Mouse (Mus musculus) testis, adult 2 months (tissue): ENCODE data around the gene Tmem106c.

Experiments
- CTCF ChIP-seq: fragments of 200-500 bp; IDR thresholded peaks from 2 replicates; pipeline ENCODE4 v1.5.1; 2012; ENCODE audit warnings: low read depth, mild to moderate bottlenecking, inconsistent platforms, low read length, moderate library complexity; ENCODE audit not compliant: control insufficient read depth, insufficient read depth, insufficient replicate concordance
- POLR2A ChIP-seq: fragments of 200-500 bp; IDR thresholded peaks from 2 replicates; pipeline ENCODE4 v1.6.1; 2012; ENCODE audit warnings: low read depth, mild to moderate bottlenecking, inconsistent platforms, low read length, moderate library complexity; ENCODE audit not compliant: control insufficient read depth

GRCm38 (mm10) chr15:97921796-97922195 lies 42.2 kb upstream of the Tmem106c start:
- TF ChIP-seq CTCF (no peak), POLR2A (no peak)
